Mouse (Mus musculus) neural tube, embryonic 15.5 days (tissue): ENCODE results near the gene Olfr1307. TPM values are rescaled to one million over a fixed set of nuclear protein-coding genes. Genes with fewer than 3 reads are reported as not detected.

Experiments used
- ATAC-seq: fragments of 200-750 bp; cut with Nextera tagmentation; 2 replicates; pipeline ENCODE4 v1.8.0; 2017; ENCODE audit warnings: mild to moderate bottlenecking, moderate TSS enrichment, moderate library complexity; ENCODE audit not compliant: low FRiP score
- H3K27ac ChIP-seq: fragments of 300-500 bp; sonication (generic); replicated peaks from 2 replicates; pipeline ENCODE4 v1.5.1; 2015; ENCODE audit warnings: mild to moderate bottlenecking, inconsistent platforms
- H3K27me3 ChIP-seq: fragments of 300-500 bp; sonication (generic); replicated peaks from 2 replicates; pipeline ENCODE4 v1.6.1; 2015; ENCODE audit warnings: inconsistent platforms
- H3K36me3 ChIP-seq: fragments of 300-500 bp; sonication (generic); 2 replicates; pipeline ENCODE4 v1.6.1; 2015; ENCODE audit warnings: inconsistent platforms
- H3K4me1 ChIP-seq: fragments of 300-500 bp; sonication (generic); 2 replicates; pipeline ENCODE4 v1.6.1; 2015; ENCODE audit warnings: inconsistent platforms
- H3K4me2 ChIP-seq: fragments of 300-500 bp; sonication (generic); 2 replicates; pipeline ENCODE4 v1.6.1; 2015; ENCODE audit warnings: inconsistent platforms, mild to moderate bottlenecking, moderate library complexity
- H3K4me3 ChIP-seq: fragments of 300-500 bp; sonication (generic); replicated peaks from 2 replicates; pipeline ENCODE4 v1.5.1; 2015; ENCODE audit warnings: mild to moderate bottlenecking, inconsistent platforms
- H3K9ac ChIP-seq: fragments of 300-500 bp; sonication (generic); replicated peaks from 2 replicates; pipeline ENCODE4 v1.6.1; 2015; ENCODE audit warnings: mild to moderate bottlenecking, inconsistent platforms
- H3K9me3 ChIP-seq: fragments of 300-500 bp; sonication (generic); replicated peaks from 2 replicates; pipeline ENCODE4 v1.6.1; 2016; ENCODE audit warnings: inconsistent platforms
- WGBS: fragments of 180-500 bp; shearing (Covaris S2); methylation state at CpG from one replicate; pipeline ENCODE4 v1.1.7; 2015; ENCODE audit warnings: mixed read lengths; 5-methylcytosine and 5-hydroxymethylcytosine counted together
- polyA plus RNA-seq: library from polyadenylated mRNA; unstranded; fragments of >200 nt; fragmentation: Nextera tagmentation; extraction: Ambion mirVana; gene quantifications from 2 replicates; pipeline ENCODE4 v1.2.1, GENCODE M21; 2015

Olfr1307 gene
- polyA plus RNA-seq: 0.01 TPM in 1 of 2 replicates, not detected in the other

DNA sequence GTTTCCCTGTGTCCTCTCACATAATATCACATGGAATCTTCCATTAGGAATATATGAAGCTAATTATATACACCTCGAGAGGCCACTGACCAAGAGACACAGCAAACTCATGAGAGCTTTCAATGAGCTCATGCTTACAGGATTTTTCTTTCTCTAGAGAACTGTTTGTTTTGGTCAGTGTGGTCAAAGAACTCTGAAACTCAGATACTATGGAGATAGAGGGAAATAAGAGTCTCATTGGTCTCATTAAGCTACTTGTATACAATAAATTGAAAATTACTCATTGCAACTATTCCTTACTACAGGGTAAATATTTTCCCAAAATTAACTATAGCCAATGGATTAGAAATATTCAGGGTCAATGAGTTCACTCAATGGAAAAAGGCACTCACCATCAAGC is at the start of gene Olfr1307:
Olfr1307 (minus strand) TSS at position 101 of the 400 bp plus-strand sequence.
- 83% methylated on average over 1 of the region's 1 CpGs for WGBS
- Histone ChIP-seq H3K4me1 (no peaks in the 10 kb centered on the region), H3K27me3 (no peaks in the 10 kb centered on the region), H3K9me3 (no peaks in the 10 kb centered on the region), H3K36me3 (no peaks in the 10 kb centered on the region), H3K4me3 (no peak within 1 kb of the TSS), H3K27ac (no peak within 1 kb of the TSS), H3K9ac (no peak within 1 kb of the TSS), H3K4me2 (no peak within 1 kb of the TSS)
- no peak for ATAC-seq

DNA sequence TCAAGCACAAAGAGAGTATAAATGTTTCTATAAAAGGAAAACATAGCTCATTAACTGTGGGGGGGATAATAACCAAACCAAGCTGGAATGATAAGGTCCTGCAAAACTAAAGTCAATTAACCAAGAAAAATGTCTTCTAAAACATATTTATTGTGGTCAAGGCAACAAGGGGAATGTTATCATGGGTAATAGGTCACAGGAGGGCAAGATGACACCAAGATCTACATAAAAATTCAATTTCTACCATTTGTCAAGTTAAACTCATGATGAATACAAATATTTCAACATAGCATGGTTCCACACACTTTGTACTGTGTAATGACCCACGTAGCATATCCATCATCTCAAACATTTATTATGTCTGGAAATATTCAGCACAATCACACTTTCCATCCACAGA is 40.9 kb upstream of the Olfr1307 start, which contains the start of gene Olfr1309:
Olfr1309 (minus strand) TSS at position 101 of the 400 bp plus-strand sequence.
- no peaks in the 10 kb centered on the region for H3K9me3 ChIP-seq
- ATAC-seq: no peak
- H3K4me3 ChIP-seq: no peak within 1 kb of the TSS
- H3K36me3 ChIP-seq: no peaks in the 10 kb centered on the region
- H3K4me2 ChIP-seq: no peak within 1 kb of the TSS
- no peak within 1 kb of the TSS for H3K9ac ChIP-seq
- no peaks in the 10 kb centered on the region for H3K27me3 ChIP-seq
- WGBS: 60% methylated on average over 1 of the region's 1 CpGs
- no peaks in the 10 kb centered on the region for H3K4me1 ChIP-seq
- no peak within 1 kb of the TSS for H3K27ac ChIP-seq

DNA sequence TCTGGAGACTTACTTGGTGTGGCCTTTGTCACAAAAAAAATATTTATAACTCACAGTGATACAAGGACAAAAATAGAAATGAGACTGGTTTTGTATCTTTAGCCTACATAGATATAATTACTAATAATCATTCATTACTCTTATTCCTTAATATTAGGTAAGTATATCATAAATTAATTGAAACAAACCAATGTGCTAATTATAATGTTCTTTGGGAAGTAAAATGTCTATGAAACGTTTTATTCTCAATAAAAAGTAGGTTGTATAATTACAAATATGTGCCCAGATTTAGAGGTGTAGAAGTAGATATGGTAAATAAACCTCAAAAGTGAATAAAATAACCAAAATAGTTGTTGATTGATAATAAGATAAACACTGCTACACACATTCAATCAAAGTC is 15.6 kb upstream of the Olfr1307 start, which contains the start of gene Olfr1308:
Olfr1308 (minus strand) TSS at position 101 of the 400 bp plus-strand sequence.
- Histone ChIP-seq H3K4me3 (no peak within 1 kb of the TSS), H3K36me3 (no peaks in the 10 kb centered on the region), H3K27ac (no peak within 1 kb of the TSS), H3K27me3 (no peaks in the 10 kb centered on the region), H3K4me2 (no peak within 1 kb of the TSS), H3K9ac (no peak within 1 kb of the TSS), H3K4me1 (no peaks in the 10 kb centered on the region), H3K9me3 (no peaks in the 10 kb centered on the region)
- WGBS: 47% methylated on average over 1 of the region's 1 CpGs
- ATAC-seq: no peak

DNA sequence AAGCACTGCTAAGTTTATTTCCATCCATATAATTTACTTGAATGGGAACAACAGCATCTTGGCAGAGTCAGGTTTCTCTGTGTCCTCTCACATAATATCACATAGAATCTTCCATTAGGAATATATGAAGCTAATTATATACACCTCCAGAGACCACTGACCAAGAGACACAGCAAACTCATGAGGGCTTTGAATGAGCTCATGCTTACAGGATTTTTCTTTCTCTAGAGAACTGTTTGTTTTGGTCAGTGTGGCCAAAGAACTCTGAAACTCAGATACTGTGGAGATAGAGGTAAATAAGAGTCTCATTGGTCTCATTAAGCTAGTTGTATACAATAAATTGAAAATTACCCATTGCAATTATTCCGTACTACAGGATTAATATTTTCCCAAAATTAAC is 33.1 kb downstream of the Olfr1307 start, which contains the start of gene Olfr1306:
Olfr1306 (minus strand) TSS at position 101 of the 400 bp plus-strand sequence.
- Histone ChIP-seq H3K4me2 (no peak within 1 kb of the TSS), H3K27me3 (no peaks in the 10 kb centered on the region), H3K27ac (no peak within 1 kb of the TSS), H3K4me1 (no peaks in the 10 kb centered on the region), H3K4me3 (no peak within 1 kb of the TSS), H3K9ac (no peak within 1 kb of the TSS), H3K9me3 (no peaks in the 10 kb centered on the region), H3K36me3 (no peaks in the 10 kb centered on the region)
- 93% methylated on average over 1 of the region's 1 CpGs for WGBS
- ATAC-seq: no peak

Other genes starting within 250 kb of the Olfr1307 start
- gene Olfr1301, start 198.4 kb downstream of the Olfr1307 start, polyA plus RNA-seq: not detected in 2 replicates
- gene Olfr1302, start 172.0 kb downstream of the Olfr1307 start, polyA plus RNA-seq: not detected in 2 replicates
- gene Olfr1303, start 129.1 kb downstream of the Olfr1307 start, polyA plus RNA-seq: not detected in 2 replicates
- not detected in 2 replicates for gene Olfr1305, start 72.3 kb downstream of the Olfr1307 start, polyA plus RNA-seq
- not detected in 2 replicates for gene Olfr1306, start 33.2 kb downstream of the Olfr1307 start, polyA plus RNA-seq
- not detected in 2 replicates for gene Olfr1308, start 15.5 kb upstream of the Olfr1307 start, polyA plus RNA-seq
- not detected in 2 replicates for gene Olfr1309, start 40.8 kb upstream of the Olfr1307 start, polyA plus RNA-seq
- gene Olfr1310, start 63.3 kb upstream of the Olfr1307 start, polyA plus RNA-seq: not detected in 2 replicates
- not detected in 2 replicates for gene Olfr1311, start 75.0 kb upstream of the Olfr1307 start, polyA plus RNA-seq
- gene Olfr1312, start 100.8 kb upstream of the Olfr1307 start, polyA plus RNA-seq: not detected in 2 replicates
- not detected in 2 replicates for gene Olfr1313, start 128.4 kb upstream of the Olfr1307 start, polyA plus RNA-seq
- gene Olfr1314, start 147.3 kb upstream of the Olfr1307 start, polyA plus RNA-seq: not detected in 2 replicates
- gene Olfr1315-ps1, start 166.0 kb upstream of the Olfr1307 start, polyA plus RNA-seq: not detected in 2 replicates
- gene Olfr1316, start 185.5 kb upstream of the Olfr1307 start, polyA plus RNA-seq: not detected in 2 replicates
- not detected in 2 replicates for gene Olfr1317, start 190.9 kb upstream of the Olfr1307 start, polyA plus RNA-seq
- not detected in 2 replicates for gene Olfr1318, start 204.8 kb upstream of the Olfr1307 start, polyA plus RNA-seq